Mouse (Mus musculus): ENCODE data around the gene Ece2.

Ece2 gene

GRCm38 (mm10) chr16:20629731-20630634 is at the start of gene Ece2:
Gene Ece2 (plus strand): TSS chr16:20629828.
- no peak for DNase-seq

- DNase-seq = no peak
Measured at GRCm38 (mm10) chr16:20589366-20589938, 40.2 kb upstream of the Ece2 start, which contains the start of gene Vwa5b2. Gene Vwa5b2 (plus strand): TSS chr16:20589471.

GRCm38 (mm10) chr16:20589939-20590679 is 39.5 kb upstream of the Ece2 start:
- DNase-seq = peak; percentile 47

- no peak for DNase-seq
Measured at GRCm38 (mm10) chr16:20590680-20591038, 39.0 kb upstream of the Ece2 start.

- DNase-seq = no peak
Measured at GRCm38 (mm10) chr16:20591076-20591705, 38.4 kb upstream of the Ece2 start.

GRCm38 (mm10) chr16:20595060-20595673 is 34.5 kb upstream of the Ece2 start:
- DNase-seq = no peak

GRCm38 (mm10) chr16:20595737-20596136 is 33.9 kb upstream of the Ece2 start:
- no peak for DNase-seq

GRCm38 (mm10) chr16:20596687-20597441 is 32.8 kb upstream of the Ece2 start:
- DNase-seq = no peak

GRCm38 (mm10) chr16:20600511-20600910 is 29.1 kb upstream of the Ece2 start:
- DNase-seq = no peak

- DNase-seq = no peak
Measured at GRCm38 (mm10) chr16:20604705-20605104, 24.9 kb upstream of the Ece2 start.

GRCm38 (mm10) chr16:20610501-20611356 is 18.9 kb upstream of the Ece2 start:
- peak; percentile 59 for DNase-seq

GRCm38 (mm10) chr16:20611357-20612227 is 18.0 kb upstream of the Ece2 start, which contains the start of the genes Eef1akmt4, Gm49333 and Alg3:
Gene Eef1akmt4 (plus strand): TSS chr16:20611593.
Gene Gm49333 (plus strand): TSS chr16:20611610.
Gene Alg3 (minus strand): TSS chr16:20611735.
- DNase-seq = peak; percentile 86

GRCm38 (mm10) chr16:20619541-20620398 is 9.9 kb upstream of the Ece2 start:
- DNase-seq = no peak

GRCm38 (mm10) chr16:20620399-20620735 is 9.3 kb upstream of the Ece2 start:
- no peak for DNase-seq

GRCm38 (mm10) chr16:20620751-20621190 is 8.9 kb upstream of the Ece2 start:
- no peak for DNase-seq

- DNase-seq = no peak
Measured at GRCm38 (mm10) chr16:20621191-20621990, 8.2 kb upstream of the Ece2 start, which contains the start of gene Camk2n2. Gene Camk2n2 (minus strand): TSS chr16:20621287.

GRCm38 (mm10) chr16:20621991-20622685 is 7.5 kb upstream of the Ece2 start:
- DNase-seq = peak; percentile 63

Measured in layer of hippocampus, adult 9-11 months (tissue).